Mouse (Mus musculus) kidney, adult 18-20 months (tissue): ENCODE measurements around the gene Six3.

Source experiments
- DNase-seq: peaks from one replicate; pipeline ENCODE4 v3.0.0; 2021

Gene Six3

DNA sequence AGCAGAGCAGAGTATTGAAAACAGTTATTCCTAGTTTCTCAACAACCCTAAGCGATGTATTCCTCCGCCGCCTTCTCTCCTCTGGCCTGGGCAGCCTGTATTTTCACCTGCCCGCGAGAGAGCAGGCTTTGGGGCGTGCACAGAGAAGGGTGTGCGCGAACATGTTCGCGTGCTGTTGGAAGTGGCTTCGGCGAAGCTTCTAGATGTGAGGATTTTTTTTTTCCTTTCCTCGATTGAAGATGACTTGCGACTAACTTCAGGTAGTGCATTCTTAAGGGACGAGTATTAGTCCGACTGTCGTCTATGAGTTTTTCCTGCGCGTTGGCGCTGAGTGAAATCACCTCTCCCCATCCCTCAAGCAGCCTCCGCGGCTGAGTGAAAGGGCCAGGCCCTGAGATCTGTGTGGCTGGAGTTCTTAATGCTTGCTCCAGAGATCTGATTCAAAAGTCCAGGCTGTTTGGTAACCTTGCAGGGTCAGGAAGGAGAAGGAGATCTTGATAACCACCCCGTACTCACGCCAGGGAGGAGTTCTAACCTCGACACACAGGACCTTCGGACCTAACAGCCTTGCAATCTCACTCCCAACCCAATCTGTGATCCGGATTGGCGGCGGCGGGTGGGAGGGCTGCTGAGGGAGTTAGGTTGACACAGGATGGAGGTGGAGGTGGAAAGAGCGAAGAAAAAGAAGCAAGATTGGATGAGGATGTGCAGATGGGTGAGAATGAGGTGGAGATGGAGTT is 712 bp upstream of the Six3 start:
- DNase-seq, result no peak

DNA sequence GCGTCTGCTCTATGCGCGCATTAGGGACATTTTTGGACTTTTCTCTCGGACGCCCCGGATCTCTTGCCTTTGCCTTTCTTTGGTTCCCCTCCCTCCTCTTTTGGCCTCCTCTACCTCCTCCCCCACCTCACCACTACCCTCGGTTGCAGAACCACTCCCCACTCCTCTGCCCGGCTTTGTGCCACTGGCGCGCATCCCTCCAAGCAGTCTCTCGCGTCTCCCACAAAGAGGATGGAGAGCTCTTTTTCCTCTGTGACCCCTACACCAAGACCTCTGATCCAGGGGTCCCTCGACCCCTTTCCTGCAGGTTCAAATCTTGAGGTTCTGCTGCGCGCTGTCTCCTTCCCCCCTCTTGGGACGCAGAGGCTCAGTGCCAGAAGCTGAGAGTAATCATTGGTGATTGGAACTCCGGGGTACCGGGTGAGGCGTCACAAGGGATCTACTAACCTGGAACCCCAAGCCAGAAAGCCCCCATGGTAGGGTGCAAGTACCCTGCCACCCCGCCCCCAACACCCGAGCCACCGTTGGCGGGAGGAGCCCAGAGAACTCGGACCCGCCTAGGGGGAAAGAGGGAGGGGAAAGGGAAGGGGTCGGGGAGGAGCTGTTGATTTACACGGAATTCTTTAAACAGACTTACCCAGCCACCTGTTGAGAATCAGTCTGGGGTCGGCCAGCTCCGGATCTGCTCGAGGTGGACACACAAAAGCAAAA is 758 bp downstream of the Six3 start:
- DNase-seq, result no peak

DNA sequence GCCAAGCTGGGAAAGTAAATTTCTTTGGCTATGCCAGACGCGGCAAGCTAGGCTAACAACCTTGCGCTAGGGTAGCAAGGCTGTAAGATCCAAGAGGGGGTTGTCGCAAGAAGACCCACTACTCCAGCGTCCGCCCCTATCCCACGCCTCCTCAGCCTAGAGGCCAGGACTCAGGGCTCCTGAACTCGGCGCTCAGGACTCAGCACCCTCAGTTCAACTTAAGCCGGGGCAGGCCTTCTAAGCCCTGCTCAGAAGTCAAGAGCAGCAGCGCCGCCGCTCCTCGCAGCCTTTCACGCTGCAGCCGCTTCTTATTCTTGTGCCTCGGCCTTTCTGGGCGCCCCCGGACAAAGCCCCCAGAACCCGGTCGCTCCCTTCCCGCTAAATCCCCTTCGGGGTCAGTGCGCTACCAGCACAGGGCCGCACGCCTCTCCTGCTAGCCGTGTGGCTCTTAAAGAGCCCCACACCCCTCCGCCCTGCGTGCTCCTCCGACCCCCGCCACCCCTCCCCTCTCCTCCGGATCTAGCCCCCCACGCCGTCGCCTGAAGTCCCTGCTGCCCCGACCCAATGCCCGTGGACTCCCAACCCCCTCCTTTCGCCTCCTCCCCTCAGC is 1.4 kb downstream of the Six3 start:
- DNase-seq, result no peak

DNA sequence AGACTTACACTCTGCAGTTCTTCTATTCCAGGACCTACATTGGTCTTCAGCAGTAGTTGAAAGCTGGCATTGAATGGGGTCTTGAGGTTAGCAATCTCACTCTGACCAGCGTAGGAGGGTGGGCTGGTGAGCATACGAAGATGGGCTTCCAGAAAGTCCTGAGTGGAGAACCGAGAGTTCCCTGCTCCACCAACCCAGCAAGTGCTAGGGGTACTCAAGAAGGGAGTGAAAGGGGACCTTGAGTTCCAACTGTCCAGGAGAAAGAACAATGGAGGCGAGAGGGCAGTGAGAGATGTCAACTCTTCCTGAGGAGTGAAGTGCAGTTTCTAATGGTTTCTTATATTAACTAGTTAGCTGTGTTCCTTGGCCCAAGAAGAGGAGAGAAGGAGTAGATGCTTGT is 2.2 kb downstream of the Six3 start:
- DNase-seq, result no peak

DNA sequence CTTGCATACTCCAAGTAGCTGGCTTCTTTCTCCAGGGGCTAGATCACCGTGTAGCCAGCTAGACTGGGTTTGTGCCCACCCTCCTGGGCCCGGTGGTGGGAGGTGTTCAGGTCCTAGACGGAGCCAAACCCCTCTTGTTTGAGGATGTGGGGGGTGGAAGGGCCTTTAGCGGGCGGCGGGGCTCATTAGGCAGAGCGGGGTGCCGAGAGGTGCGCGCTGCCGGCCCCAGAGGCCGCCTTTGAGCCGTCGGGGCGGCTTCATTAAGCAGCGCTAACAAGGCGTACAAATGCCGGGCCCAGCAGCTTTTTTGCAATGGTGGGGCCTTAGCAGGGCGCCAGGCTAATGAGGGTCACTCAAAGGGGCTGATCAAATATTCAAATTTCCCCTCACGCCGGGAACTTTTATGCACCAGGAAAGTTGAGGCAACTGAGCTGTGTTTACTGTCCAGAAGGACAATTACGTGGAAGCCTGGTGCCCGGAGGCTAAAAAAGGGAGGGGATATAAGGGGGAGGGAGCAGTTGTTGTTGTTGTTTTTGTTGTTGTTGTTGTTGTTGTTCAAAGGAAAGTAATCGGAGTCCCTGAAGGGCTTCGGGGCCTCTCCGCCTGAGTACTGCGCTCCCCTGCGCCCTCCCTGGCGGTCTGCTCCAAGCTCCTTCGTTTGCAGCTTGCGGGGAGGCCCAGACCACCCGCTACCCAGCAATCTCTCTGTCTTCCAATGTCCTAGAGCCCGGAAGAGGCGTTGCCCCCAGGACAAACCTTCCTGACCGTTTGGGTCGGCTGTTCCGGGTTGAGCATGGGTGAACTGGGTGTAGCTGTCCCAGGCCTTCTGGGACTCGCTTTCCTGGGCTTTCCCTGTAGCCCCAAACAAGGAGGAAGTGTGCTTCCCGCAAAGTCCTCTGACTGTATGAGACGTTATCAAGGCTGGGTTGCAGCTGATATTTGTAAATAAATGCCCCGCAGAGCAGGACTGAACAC is 3.4 kb downstream of the Six3 start:
- no peak for DNase-seq

DNA sequence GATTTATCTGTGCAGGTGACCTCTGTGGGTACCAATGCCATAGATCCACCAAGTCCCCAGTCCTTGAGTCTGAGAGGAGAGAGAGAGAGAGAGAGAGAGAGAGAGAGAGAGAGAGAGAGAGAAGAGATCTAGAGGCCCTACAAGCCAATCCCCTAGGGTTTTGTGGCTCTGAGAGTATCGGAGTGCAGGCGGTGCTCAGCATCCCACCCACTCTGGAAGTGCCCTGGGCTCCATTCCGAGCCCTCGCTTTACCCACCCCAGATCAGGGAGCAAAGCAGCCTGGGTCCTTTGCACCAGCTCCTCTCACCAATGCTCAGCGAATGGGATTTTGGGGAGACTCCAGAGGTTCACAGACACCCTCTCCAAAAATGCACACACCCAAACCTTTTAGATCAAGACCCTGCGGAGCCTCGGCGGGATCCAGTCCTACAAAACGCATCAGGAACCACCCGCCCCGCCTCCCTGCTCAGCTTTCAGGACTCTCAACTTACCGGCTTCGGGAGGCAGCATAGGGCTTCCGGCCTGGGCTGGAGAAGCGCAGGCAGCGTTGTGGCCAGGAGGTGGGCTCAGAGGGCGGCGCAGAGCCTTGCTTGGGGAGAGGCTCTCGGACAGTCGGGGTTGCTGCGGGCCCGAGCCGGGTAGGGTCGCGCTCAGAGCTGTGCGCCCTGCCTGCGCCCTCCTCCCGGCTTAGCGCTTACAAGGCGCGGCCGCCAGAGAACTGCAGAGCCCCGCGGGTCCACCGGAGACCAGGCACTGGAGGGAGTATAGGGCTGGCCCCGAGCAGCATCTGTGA is 4.4 kb downstream of the Six3 start:
- no peak for DNase-seq

DNA sequence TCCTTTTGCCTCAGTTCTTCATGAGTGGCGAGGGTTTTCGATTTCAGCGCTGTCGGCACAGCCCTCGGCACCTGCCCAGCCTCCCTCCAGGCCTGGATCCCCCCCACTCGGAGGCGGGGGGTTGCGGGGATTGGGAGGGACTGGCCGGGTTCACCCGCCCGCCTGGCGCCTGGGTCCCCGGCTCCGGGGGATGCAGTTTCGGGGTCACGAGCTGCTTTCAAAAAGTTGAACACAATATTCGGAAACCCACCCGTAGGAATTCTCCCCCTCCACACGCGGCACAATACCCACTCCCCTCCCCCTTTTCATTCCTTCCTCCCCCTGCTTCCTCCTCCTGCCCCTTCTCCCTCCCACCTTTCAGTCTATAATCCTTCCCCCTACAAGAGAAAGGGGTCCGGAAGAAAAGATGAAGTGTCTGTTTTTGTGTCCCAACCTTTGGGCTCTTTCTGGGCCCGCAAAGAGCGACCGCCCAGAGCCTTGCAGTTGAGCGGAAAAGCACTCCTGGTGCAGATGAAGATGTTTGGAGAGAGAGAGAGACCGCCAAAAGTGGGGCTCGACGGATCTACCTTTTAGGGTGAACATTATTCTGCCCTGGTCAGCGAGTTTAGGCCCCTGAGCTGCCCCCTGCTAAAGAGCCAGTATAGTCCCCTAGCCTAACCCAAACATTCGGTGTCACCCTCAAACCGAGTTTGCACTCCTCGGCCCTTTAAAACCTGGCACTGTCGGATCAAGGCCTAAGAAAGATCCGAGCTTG is 5.1 kb downstream of the Six3 start:
- no peak for DNase-seq

DNA sequence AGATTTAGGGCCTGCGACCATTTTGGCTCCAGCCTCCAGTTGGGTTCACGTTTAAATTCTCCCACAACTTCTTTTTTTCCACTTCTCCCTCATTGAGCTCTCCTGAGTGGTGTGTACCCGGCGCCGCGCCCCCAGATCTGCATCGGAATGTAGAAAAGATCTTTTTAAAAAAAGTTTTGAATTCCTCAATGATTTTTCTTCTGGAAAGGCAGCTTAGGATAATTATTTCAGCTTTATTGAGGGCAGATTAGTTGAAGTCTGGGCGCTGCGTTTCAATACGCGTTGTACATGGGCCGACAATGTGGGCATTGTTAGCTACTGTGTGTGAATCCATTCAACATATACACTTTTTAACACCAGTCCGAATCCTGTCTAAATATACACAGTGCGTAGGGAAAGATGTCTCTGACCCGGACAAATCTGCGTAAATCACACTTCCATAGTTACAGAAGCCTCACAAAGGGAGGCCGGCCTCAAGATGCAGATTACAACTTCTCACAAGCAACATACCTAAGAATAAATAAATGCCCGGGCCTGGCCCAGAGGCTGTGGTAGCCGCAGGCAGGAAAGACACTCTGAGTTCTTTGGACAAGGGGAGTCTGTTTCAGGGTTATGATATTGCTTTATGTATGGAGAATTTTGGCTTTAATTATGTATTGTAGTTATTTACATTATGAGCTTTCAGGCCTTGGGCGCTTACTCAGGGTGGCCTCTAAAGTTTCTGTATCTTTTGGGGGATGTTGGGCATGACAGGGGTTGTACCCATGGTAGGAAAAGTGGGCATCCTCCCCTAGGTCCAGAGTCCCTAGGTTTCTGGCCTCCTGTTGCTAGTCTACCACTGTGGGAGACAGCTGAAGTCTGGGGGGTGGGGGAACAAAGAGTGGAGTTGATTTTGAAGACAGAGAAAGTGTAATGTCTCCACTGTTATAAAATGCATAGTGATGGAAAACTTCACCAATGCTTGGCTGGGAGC is 6.0 kb downstream of the Six3 start:
- no peak for DNase-seq

DNA sequence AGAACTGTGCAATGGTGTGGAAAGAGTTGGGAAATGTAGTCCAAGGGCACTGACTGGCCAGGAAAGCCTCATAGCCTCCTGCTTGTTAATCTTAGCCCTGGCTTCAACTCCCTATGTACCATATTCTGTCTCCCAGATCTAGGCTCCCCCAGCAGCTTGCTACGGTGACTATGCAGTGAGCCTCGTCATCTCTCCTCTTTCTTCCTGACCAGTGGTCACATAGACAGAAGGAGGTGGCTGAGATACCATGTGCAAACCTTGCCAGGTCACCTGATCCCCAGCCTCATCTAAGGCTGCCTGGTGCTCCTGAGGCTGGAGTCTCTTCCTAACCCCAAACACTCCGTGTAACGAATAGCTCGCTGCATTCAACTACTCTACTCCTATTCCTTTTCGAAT is 6.7 kb downstream of the Six3 start:
- no peak for DNase-seq

DNA sequence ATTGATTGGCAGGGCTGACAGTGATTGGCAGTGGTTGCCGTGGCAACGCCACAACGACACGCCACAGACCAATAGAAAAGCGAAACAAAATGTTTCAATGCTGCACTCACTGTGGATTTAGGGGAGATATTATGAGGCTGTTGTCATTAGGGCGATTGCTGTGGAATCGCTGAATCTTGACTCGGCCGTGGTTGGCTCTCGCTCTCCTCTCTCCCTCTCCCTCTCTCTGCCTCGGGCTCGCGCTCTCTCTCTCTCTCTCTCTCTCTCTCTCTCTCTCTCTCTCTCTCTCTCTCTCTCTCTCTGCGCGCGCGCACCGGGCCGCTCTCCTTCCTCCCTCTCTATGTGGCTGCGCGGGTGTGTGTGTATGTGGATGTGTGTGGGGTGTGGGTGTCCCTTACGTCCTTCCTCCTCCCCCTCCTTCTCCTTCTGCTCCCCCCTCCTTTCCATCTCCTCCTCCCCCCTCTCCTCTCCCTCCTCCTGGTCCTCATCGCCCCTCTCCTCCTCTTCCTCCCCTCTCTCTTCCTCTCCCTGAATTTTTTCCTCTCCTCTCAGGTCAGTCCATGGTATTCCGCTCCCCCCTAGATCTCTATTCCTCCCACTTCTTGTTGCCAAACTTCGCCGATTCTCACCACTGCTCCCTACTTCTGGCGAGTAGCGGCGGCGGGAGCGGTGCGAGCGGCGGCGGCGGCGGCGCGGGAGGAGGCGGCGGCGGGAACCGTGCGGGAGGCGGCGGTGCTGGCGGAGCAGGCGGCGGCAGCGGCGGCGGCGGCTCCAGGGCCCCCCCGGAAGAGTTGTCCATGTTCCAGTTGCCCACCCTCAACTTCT is 7.5 kb downstream of the Six3 start:
- no peak for DNase-seq

DNA sequence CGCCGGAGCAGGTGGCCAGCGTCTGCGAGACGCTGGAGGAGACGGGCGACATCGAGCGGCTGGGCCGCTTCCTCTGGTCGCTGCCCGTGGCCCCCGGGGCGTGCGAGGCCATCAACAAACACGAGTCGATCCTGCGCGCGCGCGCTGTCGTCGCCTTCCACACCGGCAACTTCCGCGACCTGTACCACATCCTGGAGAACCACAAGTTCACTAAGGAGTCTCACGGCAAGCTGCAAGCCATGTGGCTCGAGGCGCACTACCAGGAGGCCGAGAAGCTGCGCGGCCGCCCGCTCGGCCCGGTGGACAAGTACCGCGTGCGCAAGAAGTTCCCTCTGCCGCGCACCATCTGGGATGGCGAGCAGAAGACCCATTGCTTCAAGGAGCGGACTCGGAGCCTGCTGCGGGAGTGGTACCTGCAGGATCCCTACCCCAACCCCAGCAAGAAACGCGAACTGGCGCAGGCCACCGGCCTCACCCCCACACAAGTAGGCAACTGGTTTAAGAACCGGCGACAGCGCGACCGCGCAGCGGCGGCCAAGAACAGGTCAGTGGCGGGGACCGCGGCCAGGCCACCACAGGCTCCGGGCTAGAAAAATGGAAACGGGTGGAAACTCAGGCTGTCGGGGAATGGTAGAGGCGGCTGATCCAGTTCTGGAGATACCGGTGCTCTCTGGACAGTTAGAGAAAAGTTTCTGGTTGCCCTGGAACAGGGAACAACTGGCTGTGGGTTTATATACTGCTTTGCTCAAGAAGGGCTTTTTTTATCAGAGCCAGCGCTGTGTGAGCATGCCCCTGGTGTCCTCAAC is 8.3 kb downstream of the Six3 start:
- no peak for DNase-seq

DNA sequence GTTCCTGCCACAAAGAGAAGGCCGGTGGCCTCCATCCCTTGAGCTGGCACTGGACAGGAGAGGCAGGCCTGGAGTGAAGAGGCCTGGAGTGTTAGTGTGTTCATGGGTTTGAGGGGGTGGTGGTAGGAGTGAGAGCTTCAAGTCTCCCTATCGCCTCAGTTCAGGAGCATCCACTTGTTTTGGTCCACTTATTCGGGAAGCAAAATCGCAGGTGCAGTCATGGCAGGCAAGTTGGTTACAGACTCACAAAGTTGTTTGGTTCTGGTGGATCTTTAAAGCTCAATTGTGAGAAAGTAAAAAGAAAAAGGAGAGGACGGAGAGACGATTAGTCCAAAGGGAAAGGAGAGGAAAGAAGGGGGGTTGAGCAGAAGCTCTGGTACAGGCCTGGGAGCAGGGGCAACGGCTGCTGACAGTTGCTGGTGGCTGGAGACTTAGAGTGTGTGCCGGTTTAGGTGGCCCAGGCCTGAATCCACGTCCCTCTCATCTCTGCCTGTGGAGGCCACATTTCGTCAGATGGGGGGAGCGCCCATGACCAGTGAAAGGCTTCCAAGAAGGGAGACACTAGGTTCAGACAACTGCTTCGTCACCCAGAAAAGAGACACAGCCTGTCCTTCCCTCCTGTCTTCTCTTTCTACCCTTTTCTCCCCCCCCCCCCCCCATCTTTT is 9.2 kb downstream of the Six3 start:
- no peak for DNase-seq

DNA sequence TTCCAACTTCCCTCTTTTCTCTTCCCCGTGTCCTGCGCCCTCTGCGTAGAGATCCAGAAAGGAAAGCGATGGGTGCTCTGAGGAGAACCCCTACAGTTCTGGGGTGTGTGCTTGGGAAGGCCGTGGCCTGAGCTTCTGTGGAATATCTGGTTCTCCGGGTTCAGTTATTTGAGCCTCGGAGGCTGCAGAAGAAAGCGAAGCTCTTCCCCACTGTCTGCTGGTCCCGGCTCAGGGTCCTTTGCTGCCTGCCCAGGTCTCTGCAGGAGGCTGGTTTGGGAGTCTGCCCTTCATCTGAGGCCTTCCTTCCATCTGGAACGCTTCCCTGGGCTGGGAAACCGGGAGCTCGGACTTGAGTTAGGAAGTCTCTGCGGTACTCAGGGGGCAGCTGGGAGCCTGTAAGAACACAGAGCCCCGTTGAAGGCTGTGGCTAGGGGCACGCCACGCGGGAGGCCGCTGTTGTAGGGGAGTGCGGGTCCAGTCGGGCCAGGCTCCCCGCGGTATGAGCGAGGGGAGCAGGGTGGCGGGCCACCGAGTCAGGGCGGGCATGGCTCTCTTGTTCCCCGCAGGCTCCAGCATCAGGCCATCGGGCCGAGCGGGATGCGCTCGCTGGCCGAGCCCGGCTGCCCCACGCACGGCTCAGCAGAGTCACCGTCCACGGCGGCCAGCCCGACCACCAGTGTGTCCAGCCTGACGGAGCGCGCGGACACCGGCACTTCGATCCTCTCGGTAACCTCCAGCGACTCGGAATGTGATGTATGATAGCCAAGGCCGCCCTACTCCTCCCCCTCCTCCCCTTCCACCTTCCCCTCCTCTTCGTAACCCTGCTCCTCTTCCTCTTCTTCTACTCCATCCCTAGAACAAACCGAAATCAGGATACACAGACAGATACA is 10.0 kb downstream of the Six3 start:
- no peak for DNase-seq

DNA sequence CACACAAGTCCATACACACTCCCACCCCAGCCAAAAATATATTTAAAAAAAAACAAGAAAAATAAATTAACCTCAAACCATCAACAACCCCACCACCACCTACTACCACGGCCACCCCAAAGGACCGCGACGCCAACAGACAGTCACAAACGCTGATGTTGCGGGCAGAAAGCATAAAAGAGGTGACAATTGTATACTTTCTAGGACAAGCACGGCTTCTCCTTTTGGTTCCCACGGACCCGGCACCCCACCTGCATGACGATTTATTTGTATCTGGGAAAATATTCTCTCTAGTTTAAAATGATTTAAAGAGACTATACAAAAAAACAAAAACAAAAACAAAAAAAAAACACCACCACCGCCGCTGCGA is 10.6 kb downstream of the Six3 start:
- no peak for DNase-seq

DNA sequence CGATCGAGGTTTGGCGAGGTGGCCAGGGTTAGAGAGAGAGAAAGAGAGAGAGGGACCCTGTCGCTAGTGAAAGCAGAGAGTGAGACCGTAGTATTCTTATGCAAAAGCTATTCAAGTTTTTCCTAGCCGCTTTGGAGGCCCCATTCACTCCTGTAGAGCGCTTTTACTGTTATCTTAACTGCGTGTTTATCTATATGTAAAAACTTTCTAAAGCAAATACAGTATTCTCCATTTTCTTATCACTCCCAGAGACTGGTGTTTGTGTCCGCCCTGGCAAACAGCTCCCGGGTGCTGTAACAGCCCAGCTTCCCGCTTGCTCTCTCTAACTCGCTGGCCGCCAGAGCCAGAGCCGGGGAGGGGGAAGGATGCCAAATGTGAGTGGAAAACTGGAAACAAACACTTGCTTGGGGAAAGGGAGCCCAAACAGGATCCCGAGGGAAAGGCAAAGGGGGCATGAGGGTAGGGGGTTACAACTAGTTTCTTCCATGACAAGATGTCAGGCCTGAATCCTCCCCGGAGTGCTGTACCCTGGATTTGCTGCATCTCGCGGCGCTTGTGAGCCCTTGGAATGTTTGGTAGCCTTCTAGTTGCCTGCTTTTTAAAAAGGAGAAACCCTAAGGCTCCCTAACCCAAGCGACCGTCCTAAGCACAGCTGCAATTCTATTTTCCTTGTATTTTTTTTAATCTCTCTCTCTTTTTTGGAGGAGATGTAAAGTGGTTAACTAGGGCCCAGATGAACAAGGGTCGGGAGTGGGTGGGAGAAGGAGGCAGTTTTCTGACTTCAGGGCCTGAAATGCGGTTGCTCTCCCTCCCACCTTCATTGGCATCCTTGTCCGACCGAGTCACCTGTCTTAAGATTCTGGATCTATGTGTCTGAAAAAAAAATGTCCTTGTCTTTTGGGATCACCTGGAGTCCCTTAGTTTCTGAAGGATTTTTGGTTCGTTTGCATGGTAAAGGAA is 11.9 kb downstream of the Six3 start:
- no peak for DNase-seq
